Mouse (Mus musculus) olfactory bulb, adult 2 months (tissue): Measurements from ENCODE around the gene March8.

Experiments
- CTCF ChIP-seq: fragments of 200-500 bp; IDR thresholded peaks from 2 replicates; pipeline ENCODE4 v1.5.1; 2012; ENCODE audit warnings: low read depth, mild to moderate bottlenecking, low read length, moderate library complexity; ENCODE audit not compliant: insufficient read depth
- POLR2A ChIP-seq: fragments of 200-500 bp; IDR thresholded peaks from 2 replicates; pipeline ENCODE4 v1.6.1; 2012; ENCODE audit warnings: mild to moderate bottlenecking, low read depth, low read length, moderate library complexity; ENCODE audit not compliant: insufficient read depth

DNA sequence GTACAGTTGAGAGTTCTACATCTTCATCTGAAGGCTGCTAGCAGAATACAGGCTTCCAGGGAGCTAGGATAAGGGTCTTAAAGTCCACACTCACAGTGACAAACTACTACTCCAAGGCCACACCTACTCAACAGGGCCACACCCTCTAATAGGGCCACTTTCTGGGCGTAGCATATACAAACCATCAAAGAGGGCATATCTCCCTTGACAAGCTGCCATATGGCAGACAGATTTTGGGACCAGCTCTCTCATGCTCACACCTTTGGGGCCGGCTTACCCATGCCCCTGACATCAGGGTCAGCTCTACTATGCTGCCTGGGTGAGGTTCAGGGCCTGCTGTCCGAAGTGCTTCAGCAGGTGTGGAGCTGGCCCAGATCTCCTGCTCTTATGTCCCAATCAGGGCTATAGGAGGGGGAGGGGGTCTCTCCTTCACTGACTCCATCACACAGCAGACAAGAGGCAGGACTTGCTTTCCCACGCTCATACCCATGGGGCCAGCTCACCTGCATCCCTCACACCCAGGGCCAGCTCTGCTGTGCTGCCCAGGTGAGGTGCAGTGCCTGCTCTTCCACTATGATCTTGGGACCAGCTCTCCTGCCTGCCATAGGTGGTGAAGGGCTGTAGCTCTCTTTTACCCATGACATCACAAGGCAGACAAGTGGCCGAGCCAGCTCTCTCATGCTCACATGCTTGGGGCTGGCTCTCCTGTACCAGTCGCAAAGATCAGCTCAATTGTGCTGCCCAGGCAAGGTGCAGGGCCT lies 32.6 kb downstream of the March8 start:
- no peak for TF ChIP-seq POLR2A
- no peak for TF ChIP-seq CTCF
